Mouse (Mus musculus): ENCODE measurements around the gene Cers3. TPM values are rescaled to one million over a fixed set of nuclear protein-coding genes. Genes with fewer than 3 reads are reported as not detected.

The Cers3 gene
- polyA plus RNA-seq, 1 experiment, result not detected

DNA sequence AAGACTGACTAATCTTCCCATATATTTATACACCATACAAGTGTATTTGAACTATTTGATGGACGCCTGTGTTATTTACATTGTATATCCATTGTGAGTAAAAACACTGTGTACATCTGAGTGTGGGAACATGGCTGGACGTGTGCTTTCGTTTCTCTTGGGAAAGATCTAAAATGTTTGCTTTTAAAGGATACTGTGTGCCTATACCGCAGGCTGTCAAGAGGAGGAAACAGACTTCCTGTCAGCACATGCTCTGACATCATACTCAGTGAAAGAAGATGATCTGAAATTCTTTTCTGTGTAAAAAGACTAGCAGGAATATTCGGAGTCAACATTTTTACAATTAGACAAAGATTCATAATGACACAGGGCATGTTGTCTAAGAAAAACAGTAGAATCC lies 26.6 kb downstream of the Cers3 start:
- 87% methylated on average over 5 of the region's 5 CpGs for WGBS
- Histone ChIP-seq H3K4me1 (ENCODE audit: control insufficient read depth, insufficient read depth, low read length) (no peaks in the 10 kb centered on the region), H3K4me3 (ENCODE audit: insufficient read depth, low read depth, low read length) (no peak overlapping the region), H3K27ac (ENCODE audit: insufficient read depth, low read depth, low read length) (no peak overlapping the region)
- TF ChIP-seq CTCF (IDR thresholded peaks at IDR 0.05; ENCODE audit: insufficient read depth, low read depth, low read length), result no peak
- TF ChIP-seq POLR2A (IDR thresholded peaks at IDR 0.05; ENCODE audit: insufficient read depth, low read depth, low read length), result no peak

DNA sequence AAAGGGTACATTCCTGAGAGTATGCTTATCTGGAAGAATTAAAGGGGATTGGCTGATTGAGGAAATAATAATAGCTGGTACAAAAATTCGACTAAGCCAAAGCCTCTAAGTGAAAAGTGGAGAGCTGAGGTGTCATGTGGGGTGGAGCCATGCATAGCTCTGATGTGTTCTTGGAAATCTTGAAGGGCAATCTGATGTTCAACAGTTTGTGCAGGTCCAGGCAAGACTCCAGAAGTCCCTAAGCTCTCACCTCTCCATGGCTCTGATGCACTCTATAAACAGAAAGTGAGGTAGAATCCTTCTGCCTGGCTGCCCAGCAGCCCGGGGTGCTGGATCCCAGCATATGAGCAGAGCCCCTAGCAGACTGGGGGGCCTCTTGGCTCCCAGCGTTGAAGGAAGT lies 27.4 kb downstream of the Cers3 start:
- WGBS, result 62% methylated on average over 3 of the region's 3 CpGs
- no peak for TF ChIP-seq CTCF (IDR thresholded peaks at IDR 0.05; ENCODE audit: insufficient read depth, low read depth, low read length)
- TF ChIP-seq POLR2A (IDR thresholded peaks at IDR 0.05; ENCODE audit: insufficient read depth, low read depth, low read length), result no peak

DNA sequence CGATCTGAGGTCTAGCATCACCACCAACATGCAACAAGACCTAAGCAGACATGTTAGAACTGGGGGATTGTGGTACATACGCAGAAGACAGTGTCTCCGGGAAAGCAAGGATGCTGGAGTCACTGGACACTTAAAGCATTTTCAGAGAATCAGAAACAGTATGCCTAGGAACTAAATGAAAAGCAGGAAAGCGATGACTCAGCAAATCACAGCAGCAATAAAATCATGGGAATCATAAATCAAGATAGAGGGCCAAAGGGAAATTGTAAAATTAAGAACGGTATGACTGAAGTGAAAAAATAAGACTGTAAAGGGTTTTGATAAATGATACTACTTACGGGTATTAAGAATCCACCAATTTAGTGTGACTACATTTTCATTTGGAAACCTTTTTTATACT lies 27.9 kb downstream of the Cers3 start:
- TF ChIP-seq POLR2A (IDR thresholded peaks at IDR 0.05; ENCODE audit: insufficient read depth, low read depth, low read length) (no peak), CTCF (IDR thresholded peaks at IDR 0.05; ENCODE audit: insufficient read depth, low read depth, low read length) (no peak)
- Histone ChIP-seq H3K4me1 (ENCODE audit: control insufficient read depth, insufficient read depth, low read length) (no peaks in the 10 kb centered on the region), H3K4me3 (ENCODE audit: insufficient read depth, low read depth, low read length) (no peak overlapping the region), H3K27ac (ENCODE audit: insufficient read depth, low read depth, low read length) (no peak overlapping the region)
- 96% methylated on average over 6 of the region's 6 CpGs for WGBS

More for the DNA sequence above, 27.4 kb downstream of the Cers3 start:
- H3K4me3 ChIP-seq (ENCODE audit: insufficient read depth, low read depth, low read length), result no peak overlapping the region
- H3K4me1 ChIP-seq (ENCODE audit: control insufficient read depth, insufficient read depth, low read length), result no peaks in the 10 kb centered on the region
- H3K27ac ChIP-seq (ENCODE audit: insufficient read depth, low read depth, low read length), result no peak overlapping the region

DNA sequence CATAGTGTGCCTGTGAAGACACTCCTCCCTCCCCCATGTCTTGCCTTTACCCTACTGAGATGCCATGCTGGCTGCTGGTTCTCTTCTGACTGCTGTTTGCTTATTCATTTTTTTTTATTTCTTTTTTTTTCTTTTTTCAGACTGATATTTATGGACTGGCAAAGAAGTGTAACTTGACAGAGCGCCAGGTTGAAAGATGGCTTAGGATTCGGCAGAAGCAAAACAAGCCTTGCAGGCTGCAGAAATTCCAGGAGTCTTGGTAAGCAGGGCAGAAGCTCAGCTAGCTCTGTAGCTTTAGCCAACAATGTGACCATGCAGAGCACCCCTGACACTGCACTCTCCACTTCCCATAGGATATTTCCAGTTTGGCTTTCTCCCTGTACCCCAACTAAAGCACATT lies 36.1 kb downstream of the Cers3 start:
- Histone ChIP-seq H3K4me3 (ENCODE audit: insufficient read depth, low read depth, low read length) (no peak overlapping the region), H3K27ac (ENCODE audit: insufficient read depth, low read depth, low read length) (no peak overlapping the region), H3K4me1 (ENCODE audit: control insufficient read depth, insufficient read depth, low read length) (no peaks in the 10 kb centered on the region)
- WGBS, result 66% methylated on average over 2 of the region's 2 CpGs
- TF ChIP-seq CTCF (IDR thresholded peaks at IDR 0.05; ENCODE audit: insufficient read depth, low read depth, low read length), result no peak
- no peak for TF ChIP-seq POLR2A (IDR thresholded peaks at IDR 0.05; ENCODE audit: insufficient read depth, low read depth, low read length)

DNA sequence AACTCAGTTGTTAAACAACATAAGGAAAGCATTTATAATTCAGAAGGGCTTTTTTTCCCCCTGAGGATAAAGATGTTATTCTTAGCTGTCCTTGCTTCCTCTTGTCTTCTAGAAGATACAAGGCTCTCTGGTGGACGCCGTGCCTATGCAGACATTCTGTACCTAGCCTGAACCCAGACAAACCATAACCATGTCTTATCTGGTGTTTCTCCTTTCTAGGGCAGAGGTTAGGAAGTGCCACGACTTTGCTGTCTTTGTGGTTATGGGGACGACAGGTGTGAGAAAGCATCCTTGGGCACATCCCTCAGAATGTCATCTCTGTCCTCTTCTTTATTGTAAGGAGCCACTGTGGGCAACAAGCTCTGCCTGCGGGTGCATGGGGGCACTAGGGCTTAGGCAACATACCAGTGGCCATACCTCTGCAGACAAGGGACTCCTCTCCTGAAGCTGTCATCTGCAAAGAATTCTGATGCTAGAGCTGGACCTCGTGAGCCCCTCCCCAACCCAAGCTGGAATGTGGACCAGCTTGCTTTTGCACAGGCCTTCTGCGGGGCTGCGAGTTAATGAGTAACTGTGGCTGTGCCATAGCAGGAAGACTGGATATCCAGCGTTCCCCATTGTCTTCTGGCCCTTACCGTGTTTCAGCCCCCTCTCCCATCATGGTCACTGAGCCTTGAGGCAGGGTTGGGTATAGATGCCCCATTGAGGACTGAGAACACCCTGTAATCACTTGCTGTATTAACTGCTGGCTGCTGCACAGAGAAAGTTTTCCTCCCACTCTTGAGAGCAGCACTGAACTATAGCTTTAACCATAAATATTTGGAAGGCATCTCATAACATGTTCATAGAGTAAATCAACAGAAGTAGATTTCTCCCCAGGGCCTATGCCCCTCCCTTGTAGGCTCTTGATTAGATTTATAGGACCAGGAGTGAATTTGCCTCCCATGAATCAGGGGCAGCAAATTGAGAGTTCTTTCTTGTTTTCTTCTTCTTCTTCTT lies 36.9 kb downstream of the Cers3 start:
- Histone ChIP-seq H3K27ac (ENCODE audit: insufficient read depth, low read depth, low read length) (no peak overlapping the region), H3K4me3 (ENCODE audit: insufficient read depth, low read depth, low read length) (no peak overlapping the region), H3K4me1 (ENCODE audit: control insufficient read depth, insufficient read depth, low read length) (no peaks in the 10 kb centered on the region)
- WGBS, result 78% methylated on average over 10 of the region's 10 CpGs
- TF ChIP-seq POLR2A (IDR thresholded peaks at IDR 0.05; ENCODE audit: insufficient read depth, low read depth, low read length) (no peak), CTCF (IDR thresholded peaks at IDR 0.05; ENCODE audit: insufficient read depth, low read depth, low read length) (no peak)

DNA sequence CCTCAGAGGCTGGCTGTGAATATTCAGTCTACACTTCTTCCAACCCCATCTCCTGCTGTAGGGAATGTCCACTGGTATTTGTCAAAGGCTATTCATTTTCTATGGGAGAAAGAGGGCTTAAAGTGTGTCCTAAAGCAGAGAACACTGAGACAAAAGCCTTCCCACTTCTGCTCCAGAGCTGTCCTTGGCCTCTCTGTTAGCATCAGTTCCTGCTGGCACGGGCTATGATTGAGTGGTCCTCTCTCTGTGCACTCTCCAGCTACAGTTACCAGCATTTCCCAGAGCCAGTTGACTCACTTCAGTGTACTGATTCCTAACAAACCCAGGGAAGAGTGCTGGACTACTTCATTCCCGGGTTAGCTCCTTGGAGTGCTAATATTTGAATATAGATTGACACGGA lies 43.2 kb downstream of the Cers3 start:
- WGBS, result 83% methylated on average over 3 of the region's 3 CpGs
- Histone ChIP-seq H3K4me1 (ENCODE audit: control insufficient read depth, insufficient read depth, low read length) (no peaks in the 10 kb centered on the region), H3K4me3 (ENCODE audit: insufficient read depth, low read depth, low read length) (no peak overlapping the region), H3K27ac (ENCODE audit: insufficient read depth, low read depth, low read length) (no peak overlapping the region)
- TF ChIP-seq POLR2A (IDR thresholded peaks at IDR 0.05; ENCODE audit: insufficient read depth, low read depth, low read length), result no peak
- no peak for TF ChIP-seq CTCF (IDR thresholded peaks at IDR 0.05; ENCODE audit: insufficient read depth, low read depth, low read length)

DNA sequence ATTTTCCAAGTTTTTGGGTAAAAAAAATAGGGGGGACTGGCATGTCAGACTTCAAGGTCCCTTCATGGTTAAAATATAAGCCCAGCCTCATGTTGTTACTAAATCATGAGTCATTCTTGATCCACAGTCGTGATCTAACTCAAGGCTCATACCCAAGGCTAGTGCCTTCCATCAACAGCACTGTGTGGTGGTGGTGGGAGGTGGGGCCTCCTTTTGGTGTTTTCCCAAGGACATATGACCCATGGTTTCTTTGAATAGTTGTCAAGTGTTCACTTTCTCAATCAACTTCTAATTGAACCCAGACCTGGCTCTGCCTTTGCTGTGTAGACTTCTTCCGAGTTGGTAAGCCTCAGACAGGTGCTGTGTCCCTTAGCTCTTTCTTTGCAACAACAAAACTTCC lies 44.5 kb downstream of the Cers3 start:
- WGBS, result 85% methylated on average over 2 of the region's 2 CpGs
- Histone ChIP-seq H3K4me3 (ENCODE audit: insufficient read depth, low read depth, low read length) (no peak overlapping the region), H3K27ac (ENCODE audit: insufficient read depth, low read depth, low read length) (no peak overlapping the region), H3K4me1 (ENCODE audit: control insufficient read depth, insufficient read depth, low read length) (no peaks in the 10 kb centered on the region)
- TF ChIP-seq CTCF (IDR thresholded peaks at IDR 0.05; ENCODE audit: insufficient read depth, low read depth, low read length), result no peak
- no peak for TF ChIP-seq POLR2A (IDR thresholded peaks at IDR 0.05; ENCODE audit: insufficient read depth, low read depth, low read length)

DNA sequence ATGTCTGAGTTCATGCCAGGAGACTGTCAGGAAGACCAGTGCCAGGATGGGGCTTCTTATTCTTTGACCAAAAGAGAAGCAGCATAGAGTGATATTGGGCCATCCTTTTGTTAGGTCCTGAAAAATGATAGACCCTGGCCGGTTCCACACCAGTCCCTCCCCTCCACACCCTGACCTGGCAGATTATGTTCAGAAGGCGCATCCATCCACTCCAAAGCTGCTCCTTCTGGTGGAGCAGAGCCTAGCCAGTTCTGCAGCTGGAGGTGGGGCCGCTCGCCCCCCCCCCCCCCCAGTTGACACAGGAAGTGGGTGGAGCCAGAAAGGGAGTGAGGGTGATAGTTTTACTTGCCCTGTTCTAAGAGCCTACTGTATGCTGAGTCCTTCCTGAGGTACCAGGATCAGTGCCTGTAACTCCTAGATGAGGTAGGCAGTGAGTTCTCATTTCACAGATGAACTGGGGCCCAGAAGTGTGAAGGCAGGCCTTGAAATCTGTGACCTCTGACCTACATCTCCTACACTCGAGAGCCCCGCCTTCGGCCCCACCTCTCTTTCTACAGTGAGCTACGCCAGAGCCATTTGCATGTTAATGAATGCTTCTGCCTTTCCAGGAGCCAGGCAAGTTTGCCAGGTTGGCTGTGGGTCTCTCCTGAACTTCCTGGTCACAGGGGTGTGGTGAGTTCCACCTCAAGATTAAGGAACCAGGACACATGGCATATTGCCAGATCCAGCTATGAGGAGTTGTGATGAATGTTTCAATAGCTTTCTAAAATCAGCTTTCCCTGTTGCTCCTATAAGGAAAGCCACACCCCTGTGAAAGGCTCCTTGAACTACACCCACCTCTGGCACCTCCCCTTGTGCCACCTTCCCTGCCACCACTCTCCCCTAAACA lies 46.8 kb downstream of the Cers3 start:
- TF ChIP-seq POLR2A (IDR thresholded peaks at IDR 0.05; ENCODE audit: insufficient read depth, low read depth, low read length) (no peak), CTCF (IDR thresholded peaks at IDR 0.05; ENCODE audit: insufficient read depth, low read depth, low read length) (no peak)
- WGBS, result 48% methylated on average over 8 of the region's 8 CpGs
- no peak overlapping the region for H3K27ac ChIP-seq (ENCODE audit: insufficient read depth, low read depth, low read length)
- no peaks in the 10 kb centered on the region for H3K4me1 ChIP-seq (ENCODE audit: control insufficient read depth, insufficient read depth, low read length)
- H3K4me3 ChIP-seq (ENCODE audit: insufficient read depth, low read depth, low read length), result no peak overlapping the region

DNA sequence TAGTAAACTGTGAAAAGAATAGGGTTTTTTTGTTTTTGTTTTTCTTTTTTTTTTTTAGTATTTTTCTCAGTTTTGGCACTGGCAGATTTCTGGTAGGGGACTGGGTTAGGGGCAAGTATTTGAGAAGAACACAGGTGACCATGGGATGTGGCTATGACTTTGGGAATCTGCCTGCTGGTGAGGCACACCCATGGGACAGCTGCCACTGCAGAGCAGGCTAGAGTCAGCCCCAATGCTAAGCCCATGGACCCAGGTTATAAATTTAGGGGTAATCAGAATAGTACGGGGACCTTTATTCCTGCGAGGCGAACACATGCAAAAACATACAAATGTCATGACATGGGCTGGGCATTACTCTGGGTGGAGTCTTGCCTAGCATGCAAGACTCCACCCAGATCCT lies 47.7 kb downstream of the Cers3 start:
- WGBS, result 96% methylated on average over 3 of the region's 3 CpGs
- H3K4me1 ChIP-seq (ENCODE audit: control insufficient read depth, insufficient read depth, low read length), result no peaks in the 10 kb centered on the region
- H3K27ac ChIP-seq (ENCODE audit: insufficient read depth, low read depth, low read length), result no peak overlapping the region
- TF ChIP-seq POLR2A (IDR thresholded peaks at IDR 0.05; ENCODE audit: insufficient read depth, low read depth, low read length), result no peak
- no peak for TF ChIP-seq CTCF (IDR thresholded peaks at IDR 0.05; ENCODE audit: insufficient read depth, low read depth, low read length)
- no peak overlapping the region for H3K4me3 ChIP-seq (ENCODE audit: insufficient read depth, low read depth, low read length)
